Mouse (Mus musculus): ENCODE measurements around the gene Gas2. TPM values are rescaled to one million over a fixed set of nuclear protein-coding genes. Genes with fewer than 3 reads are reported as not detected.

Gas2 gene
- 6.6 and 7.9 TPM in 2 replicates for polyA plus RNA-seq (2015; fragmentation: Nextera tagmentation; extraction: Ambion mirVana)

GRCm38 (mm10) chr7:51861250-51862096 lies at the start of gene Gas2:
Gene Gas2, plus strand, starts transcription at chr7:51862015.

GRCm38 (mm10) chr7:51862097-51862492 lies 280 bp downstream of the Gas2 start, which contains the start of gene Fancf:
Gene Fancf, minus strand, starts transcription at chr7:51862267.

GRCm38 (mm10) chr7:52005511-52006295 lies 143.9 kb downstream of the Gas2 start, which contains the start of gene Svip:
Gene Svip, minus strand, starts transcription at chr7:52006018.

GRCm38 (mm10) chr7:52015628-52016027 lies 153.8 kb downstream of the Gas2 start, which contains the start of gene 1700015G11Rik:
Gene 1700015G11Rik, minus strand, starts transcription at chr7:52015728.

Other genes starting within 250 kb of the Gas2 start
- gene Slc17a6, start 240.0 kb upstream of the Gas2 start, polyA plus RNA-seq (2015; fragmentation: Nextera tagmentation; extraction: Ambion mirVana) = not detected in 2 replicates
- gene Fancf, start 252 bp downstream of the Gas2 start, polyA plus RNA-seq (2015; fragmentation: Nextera tagmentation; extraction: Ambion mirVana) = 4.9 and 5.2 TPM in 2 replicates
- 3.5 and 3.6 TPM in 2 replicates for gene Svip, start 144.0 kb downstream of the Gas2 start, polyA plus RNA-seq (2015; fragmentation: Nextera tagmentation; extraction: Ambion mirVana)
- not detected in 2 replicates for gene 1700015G11Rik, start 153.7 kb downstream of the Gas2 start, polyA plus RNA-seq (2015; fragmentation: Nextera tagmentation; extraction: Ambion mirVana)

Measured in skeletal muscle tissue, postnatal 0 days (tissue).